Mouse (Mus musculus) hindbrain, embryonic 14.5 days (tissue): ENCODE results near the gene Capn11. TPM values are rescaled to one million over a fixed set of nuclear protein-coding genes. Genes with fewer than 3 reads are reported as not detected.

Source experiments
- ATAC-seq: fragments of 200-750 bp; cut with Nextera tagmentation; 2 replicates; pipeline ENCODE4 v1.8.0; 2017; ENCODE audit warnings: moderate number of reproducible peaks, mild to moderate bottlenecking, moderate TSS enrichment, moderate library complexity; ENCODE audit not compliant: low FRiP score
- DNase-seq: peaks from one replicate; pipeline ENCODE4 v3.0.0-alpha.2; 2015; ENCODE audit warnings: low spot score
- H3K27ac ChIP-seq: fragments of 300-500 bp; sonication (generic); 2 replicates; pipeline ENCODE4 v1.5.1; 2014; ENCODE audit warnings: mild to moderate bottlenecking, moderate library complexity
- H3K27me3 ChIP-seq: fragments of 300-500 bp; sonication (generic); 2 replicates; pipeline ENCODE4 v1.6.1; 2014; ENCODE audit warnings: mild to moderate bottlenecking, low read length, mixed read lengths; ENCODE audit not compliant: control insufficient read depth, insufficient read depth
- H3K36me3 ChIP-seq: fragments of 300-500 bp; sonication (generic); replicated peaks from 2 replicates; pipeline ENCODE4 v1.6.1; 2014; ENCODE audit not compliant: control insufficient read depth, insufficient read depth
- H3K4me1 ChIP-seq: fragments of 300-500 bp; sonication (generic); replicated peaks from 2 replicates; pipeline ENCODE4 v1.6.1; 2014; ENCODE audit warnings: antibody characterized with exemption, low read length, mixed read lengths; ENCODE audit not compliant: control insufficient read depth, insufficient read depth
- H3K4me2 ChIP-seq: fragments of 300-500 bp; sonication (generic); replicated peaks from 2 replicates; pipeline ENCODE4 v1.6.1; 2014; ENCODE audit warnings: mild to moderate bottlenecking, moderate library complexity
- H3K4me3 ChIP-seq: fragments of 300-500 bp; sonication (generic); replicated peaks from 2 replicates; pipeline ENCODE4 v1.5.1; 2014; ENCODE audit warnings: mild to moderate bottlenecking, low read length
- H3K9ac ChIP-seq: fragments of 300-500 bp; sonication (generic); 2 replicates; pipeline ENCODE4 v1.6.1; 2014
- H3K9me3 ChIP-seq: fragments of 300-500 bp; sonication (generic); 2 replicates; pipeline ENCODE4 v1.6.1; 2016; ENCODE audit warnings: low read length; ENCODE audit not compliant: control insufficient read depth
- WGBS: fragments of 180-500 bp; shearing (Covaris S2); extraction: QIAGEN DNeasy Blood & Tissue Kit; methylation state at CpG from one replicate; pipeline ENCODE4 v1.1.7; 2014; 5-methylcytosine and 5-hydroxymethylcytosine counted together
- polyA plus RNA-seq: library from polyadenylated mRNA; unstranded; fragments of >200 nt; fragmentation: Nextera tagmentation; extraction: Ambion mirVana; gene quantifications from 2 replicates; pipeline ENCODE4 v1.2.1, GENCODE M21; 2014

Gene Capn11
- polyA plus RNA-seq = 2.3 TPM in 1 of 2 replicates, not detected in the other

GRCm38 (mm10) chr17:45659225-45659624, at the start of gene Capn11:
Gene Capn11 (minus strand): TSS chr17:45659325.
- ATAC-seq (no peak), DNase-seq (no peak)
- WGBS = 79% methylated on average over 4 of the region's 4 CpGs
- Histone ChIP-seq H3K4me3 (no peak within 1 kb of the TSS), H3K9me3 (no peaks in the 10 kb centered on the region), H3K4me2 (no peak within 1 kb of the TSS), H3K9ac (no peak within 1 kb of the TSS), H3K27me3 (no peaks in the 10 kb centered on the region), H3K27ac (no peak within 1 kb of the TSS), H3K4me1 (0 out of 2 replicates have a peak, but pooled peaks cover 4% of the 10 kb centered on the region), H3K36me3 (peaks cover 33% of the 10 kb centered on the region)

- Histone ChIP-seq H3K4me2 (no peak overlapping the region), H3K27me3 (no peaks in the 10 kb centered on the region), H3K36me3 (no peaks in the 10 kb centered on the region), H3K9me3 (no peaks in the 10 kb centered on the region), H3K4me1 (no peaks in the 10 kb centered on the region), H3K9ac (no peak overlapping the region), H3K27ac (no peak overlapping the region), H3K4me3 (no peak overlapping the region)
- 89% methylated on average over 8 of the region's 8 CpGs for WGBS
- DNase-seq (no peak), ATAC-seq (no peak)
Measured at GRCm38 (mm10) chr17:45708179-45708578, 49.1 kb upstream of the Capn11 start.

- no peaks in the 10 kb centered on the region for H3K4me1 ChIP-seq
- no peak overlapping the region for H3K9ac ChIP-seq
- H3K36me3 ChIP-seq = no peaks in the 10 kb centered on the region
- H3K9me3 ChIP-seq = no peaks in the 10 kb centered on the region
- WGBS = 45% methylated on average over 3 of the region's 3 CpGs
- H3K27ac ChIP-seq = no peak overlapping the region
- H3K27me3 ChIP-seq = no peaks in the 10 kb centered on the region
- no peak overlapping the region for H3K4me2 ChIP-seq
- no peak for ATAC-seq
- DNase-seq = no peak
- no peak overlapping the region for H3K4me3 ChIP-seq
Measured at GRCm38 (mm10) chr17:45707376-45707775, 48.3 kb upstream of the Capn11 start.

DNA sequence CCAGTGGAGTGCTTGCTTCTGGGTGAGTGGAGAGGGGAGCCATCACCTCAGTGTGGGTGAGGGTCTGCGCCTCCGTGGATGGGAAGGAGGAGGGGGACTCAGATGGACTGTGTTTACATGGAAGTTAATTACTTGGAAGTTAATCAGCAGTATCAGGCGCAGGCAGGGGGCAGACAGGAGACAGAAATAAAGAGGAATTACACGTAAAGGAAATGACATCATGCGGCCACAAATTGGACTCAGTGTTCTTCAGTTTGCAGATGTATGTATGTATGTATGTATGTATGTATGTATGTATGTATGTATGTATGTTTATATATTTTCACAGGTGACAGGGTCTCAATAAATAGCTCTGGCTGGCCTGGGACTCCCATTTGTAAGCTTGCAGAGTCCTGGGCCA, 47.7 kb upstream of the Capn11 start:
- whole genome bisulfite sequencing = 76% methylated on average over 5 of the region's 5 CpGs
- ATAC-seq = no peak
- DNase-seq = no peak
- Histone ChIP-seq H3K9ac (no peak overlapping the region), H3K4me1 (no peaks in the 10 kb centered on the region), H3K4me3 (no peak overlapping the region), H3K27ac (no peak overlapping the region), H3K27me3 (no peaks in the 10 kb centered on the region), H3K9me3 (no peaks in the 10 kb centered on the region), H3K36me3 (no peaks in the 10 kb centered on the region), H3K4me2 (no peak overlapping the region)

GRCm38 (mm10) chr17:45703187-45703586, 44.1 kb upstream of the Capn11 start:
- H3K9ac ChIP-seq = no peak overlapping the region
- no peak for ATAC-seq
- no peak overlapping the region for H3K27ac ChIP-seq
- WGBS = 65% methylated on average over 7 of the region's 7 CpGs
- DNase-seq = no peak
- no peaks in the 10 kb centered on the region for H3K27me3 ChIP-seq
- H3K4me3 ChIP-seq = no peak overlapping the region
- H3K4me1 ChIP-seq = no peaks in the 10 kb centered on the region
- H3K36me3 ChIP-seq = peaks cover 12% of the 10 kb centered on the region
- no peak overlapping the region for H3K4me2 ChIP-seq
- H3K9me3 ChIP-seq = no peaks in the 10 kb centered on the region

GRCm38 (mm10) chr17:45702254-45702653, 43.1 kb upstream of the Capn11 start:
- Histone ChIP-seq H3K27ac (no peak overlapping the region), H3K9me3 (no peaks in the 10 kb centered on the region), H3K9ac (no peak overlapping the region), H3K36me3 (peaks cover 15% of the 10 kb centered on the region), H3K4me2 (no peak overlapping the region), H3K4me1 (no peaks in the 10 kb centered on the region), H3K4me3 (no peak overlapping the region), H3K27me3 (no peaks in the 10 kb centered on the region)
- WGBS = 41% methylated on average over 4 of the region's 4 CpGs
- DNase-seq (no peak), ATAC-seq (no peak)

- DNase-seq (no peak), ATAC-seq (no peak)
- 78% methylated on average over 9 of the region's 9 CpGs for WGBS
- Histone ChIP-seq H3K4me3 (no peak overlapping the region), H3K9ac (no peak overlapping the region), H3K4me1 (no peaks in the 10 kb centered on the region), H3K27me3 (no peaks in the 10 kb centered on the region), H3K27ac (no peak overlapping the region), H3K4me2 (no peak overlapping the region), H3K36me3 (peaks cover 22% of the 10 kb centered on the region), H3K9me3 (no peaks in the 10 kb centered on the region)
Measured at GRCm38 (mm10) chr17:45701236-45701591, 42.1 kb upstream of the Capn11 start.

DNA sequence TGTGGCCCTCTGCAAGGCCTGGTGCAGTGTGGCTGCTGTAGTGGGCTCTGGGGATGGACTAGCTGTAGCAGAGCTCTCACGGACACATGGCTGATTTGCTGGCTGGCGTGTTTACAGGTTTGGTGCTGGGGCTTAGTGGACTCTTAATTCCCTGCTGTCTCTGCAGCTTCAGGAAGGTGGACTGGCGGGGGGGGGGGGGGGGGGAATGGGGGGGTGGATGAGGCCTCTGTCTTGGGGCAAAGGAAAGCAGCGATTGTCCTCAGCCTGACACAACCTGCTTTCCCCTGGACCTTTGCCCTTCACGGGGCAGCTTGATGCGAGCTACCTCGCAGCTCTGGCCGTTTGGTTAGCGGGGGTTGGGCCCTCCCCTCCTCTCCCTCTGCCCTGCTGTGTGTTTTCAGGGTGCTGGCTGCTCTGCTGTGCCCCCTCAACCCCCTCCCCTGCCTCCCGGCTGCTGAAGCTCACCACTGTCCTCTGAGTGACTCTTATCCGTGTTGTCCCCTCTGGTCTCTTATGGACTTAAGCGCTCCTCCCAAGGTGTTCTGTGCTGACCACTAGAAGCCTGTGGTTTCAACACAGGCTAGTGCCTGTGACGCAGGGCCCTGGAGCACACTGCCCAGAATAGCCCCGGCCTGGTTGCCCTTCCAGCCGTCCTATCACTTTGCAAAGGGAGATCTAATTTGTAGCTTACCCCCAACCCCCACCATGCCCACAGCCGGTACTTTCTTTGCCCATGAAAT, 41.5 kb upstream of the Capn11 start:
- H3K9me3 ChIP-seq = no peaks in the 10 kb centered on the region
- no peaks in the 10 kb centered on the region for H3K27me3 ChIP-seq
- no peak for ATAC-seq
- H3K27ac ChIP-seq = no peak overlapping the region
- no peaks in the 10 kb centered on the region for H3K4me1 ChIP-seq
- H3K4me2 ChIP-seq = no peak overlapping the region
- DNase-seq = no peak
- H3K4me3 ChIP-seq = no peak overlapping the region
- H3K9ac ChIP-seq = no peak overlapping the region
- H3K36me3 ChIP-seq = peaks cover 22% of the 10 kb centered on the region
- WGBS = 60% methylated on average over 10 of the region's 16 CpGs

- Histone ChIP-seq H3K27me3 (no peaks in the 10 kb centered on the region), H3K36me3 (peaks cover 22% of the 10 kb centered on the region), H3K9ac (no peak overlapping the region), H3K27ac (no peak overlapping the region), H3K4me2 (no peak overlapping the region), H3K4me3 (no peak overlapping the region), H3K9me3 (no peaks in the 10 kb centered on the region), H3K4me1 (no peaks in the 10 kb centered on the region)
- DNase-seq (no peak), ATAC-seq (no peak)
- WGBS = 94% methylated on average over 3 of the region's 3 CpGs
Measured at GRCm38 (mm10) chr17:45699039-45699740, 40.1 kb upstream of the Capn11 start.
